Comparison of ENCODE assay signal across 17 mouse cellular contexts in genomic region chr7:102293234-102293633, GRCm38 (mm10). TPM values are rescaled to one million over a fixed set of nuclear protein-coding genes. Genes with fewer than 3 reads are reported as not detected.
DNase-seq lines count a peak whose midpoint lies in the region; ATAC-seq and TF ChIP-seq lines count a peak whose summit lies in the region.
"Had no signal": no experiment of that assay in that cellular context is flagged by ENCODE, and none has a peak within 500 bp of the region (broad histone marks: within the 10 kb centered on the region; RNA-seq: fewer than 3 reads in every experiment).

No protein-coding gene starts in this region.

- 16% methylated on average over 2 of the region's 2 CpGs for WGBS in intestine, embryonic 14.5 days
- 15% methylated on average over 2 of the region's 2 CpGs for WGBS in intestine, embryonic 15.5 days

- no peak overlapping the region for H3K4me3 ChIP-seq in intestine, embryonic 14.5 days (ENCODE audit: low read depth, low read length)
- H3K4me3 ChIP-seq in intestine, embryonic 15.5 days (replicated peaks): no peak overlapping the region
- H3K4me3 ChIP-seq: embryonic facial prominence, embryonic 12.5 days; heart, embryonic 15.5 days; hindbrain, embryonic 10.5 days; liver, embryonic 12.5 days; lung, embryonic 15.5 days had no signal

- H3K4me1 ChIP-seq in intestine, embryonic 14.5 days (replicated peaks; ENCODE audit: control insufficient read depth, insufficient read depth, low read length): 0 out of 2 replicates have a peak, but pooled peaks cover 3% of the 10 kb centered on the region
- no peaks in the 10 kb centered on the region for H3K4me1 ChIP-seq in intestine, embryonic 15.5 days (replicated peaks)
- H3K4me1 ChIP-seq: embryonic facial prominence, embryonic 12.5 days; lung, embryonic 15.5 days had no signal

- no peaks in the 10 kb centered on the region for H3K27me3 ChIP-seq in intestine, embryonic 14.5 days (replicated peaks; ENCODE audit: control insufficient read depth, insufficient read depth, low read length)
- no peaks in the 10 kb centered on the region for H3K27me3 ChIP-seq in intestine, embryonic 15.5 days (replicated peaks)
- H3K27me3 ChIP-seq: embryonic facial prominence, embryonic 12.5 days; liver, embryonic 12.5 days; lung, embryonic 15.5 days had no signal

- no peak for TF ChIP-seq POLR2A in brain, embryonic 14.5 days (IDR thresholded peaks at IDR 0.05; ENCODE audit: borderline replicate concordance, extremely low read depth, insufficient read depth, insufficient read length, poor library complexity, severe bottlenecking)

- no peaks in the 10 kb centered on the region for H3K9me3 ChIP-seq in intestine, embryonic 14.5 days (ENCODE audit: control insufficient read depth, low read length)
- H3K9me3 ChIP-seq in intestine, embryonic 15.5 days: no peaks in the 10 kb centered on the region
- H3K9me3 ChIP-seq: embryonic facial prominence, embryonic 12.5 days; heart, embryonic 15.5 days; hindbrain, embryonic 10.5 days; liver, embryonic 12.5 days; lung, embryonic 15.5 days had no signal

- no peak for DNase-seq in intestine, embryonic 14.5 days (ENCODE audit: low spot score)
- DNase-seq in brain, embryonic 14.5 days (ENCODE audit: low read depth): peak; percentile 33
- DNase-seq in kidney, adult 8-10 months: peak; percentile 52 to 66
- peak; percentile 3 to 23 for DNase-seq in kidney, postnatal 4 days
- DNase-seq in frontal cortex, postnatal 14 days (ENCODE audit: low spot score in 2 of 2): no peak
- DNase-seq in cerebellum, postnatal 10 days: no peak
- DNase-seq in adrenal gland, adult (ENCODE audit: inconsistent age in 2 of 2, low spot score in 1 of 2): no peak
- DNase-seq: adrenal gland, adult 8-10 months; cerebellum, adult 18-20 months; right cerebral cortex, postnatal 4 days had no signal

- no peak overlapping the region for H3K9ac ChIP-seq in intestine, embryonic 14.5 days (ENCODE audit: low read length)
- H3K9ac ChIP-seq in intestine, embryonic 15.5 days: no peak overlapping the region
- H3K9ac ChIP-seq: embryonic facial prominence, embryonic 12.5 days; heart, embryonic 15.5 days; liver, embryonic 12.5 days; lung, embryonic 15.5 days had no signal

- TF ChIP-seq CTCF in brain, embryonic 14.5 days (IDR thresholded peaks at IDR 0.05; ENCODE audit: borderline replicate concordance, extremely low read depth, insufficient read depth, insufficient read length): no peak

- ATAC-seq in intestine, embryonic 14.5 days (replicated peaks; ENCODE audit: low FRiP score, low TSS enrichment, low read depth): no peak
- ATAC-seq in intestine, embryonic 15.5 days: no peak
- ATAC-seq: intestine, postnatal 0 days; liver, embryonic 12.5 days had no signal

- no peak overlapping the region for H3K4me2 ChIP-seq in intestine, embryonic 14.5 days (ENCODE audit: low read length)
- no peak overlapping the region for H3K4me2 ChIP-seq in intestine, embryonic 15.5 days (replicated peaks)
- H3K4me2 ChIP-seq: embryonic facial prominence, embryonic 12.5 days; heart, embryonic 15.5 days; liver, embryonic 12.5 days; lung, embryonic 15.5 days had no signal

- no peaks in the 10 kb centered on the region for H3K36me3 ChIP-seq in intestine, embryonic 14.5 days (ENCODE audit: control insufficient read depth, insufficient read depth, low read length)
- H3K36me3 ChIP-seq in intestine, embryonic 15.5 days: no peaks in the 10 kb centered on the region
- H3K36me3 ChIP-seq: embryonic facial prominence, embryonic 12.5 days; heart, embryonic 15.5 days; hindbrain, embryonic 10.5 days; liver, embryonic 12.5 days; lung, embryonic 15.5 days had no signal

- 0 out of 2 replicates have a peak overlapping the region, but pooled peaks have one; percentile 16 for H3K27ac ChIP-seq in intestine, embryonic 14.5 days (ENCODE audit: low read depth)
- H3K27ac ChIP-seq in intestine, embryonic 15.5 days: no peak overlapping the region
- H3K27ac ChIP-seq: embryonic facial prominence, embryonic 12.5 days; heart, embryonic 15.5 days; hindbrain, embryonic 10.5 days; liver, embryonic 12.5 days; lung, embryonic 15.5 days had no signal

RNA-seq across cellular contexts. Expression of gene Stim1, which starts 25.6 kb away (rescaled TPM):
- polyA plus RNA-seq in intestine, embryonic 14.5 days (2014; fragmentation: Nextera tagmentation; extraction: Ambion mirVana): 22.4 and 23.6 TPM in 2 replicates
- 20.1 TPM in 2 replicates for polyA plus RNA-seq in intestine, embryonic 15.5 days (2015; fragmentation: Nextera tagmentation; extraction: Ambion mirVana)
- polyA plus RNA-seq in brain, embryonic 14.5 days (2012; rRNA removed): 18.6 and 22.9 TPM in 2 replicates

RNA-seq across cellular contexts. Expression of gene Rhog, which starts 37.4 kb away (rescaled TPM):
- polyA plus RNA-seq in intestine, embryonic 14.5 days (2014; fragmentation: Nextera tagmentation; extraction: Ambion mirVana): 63.7 and 65.0 TPM in 2 replicates
- 60.2 and 62.1 TPM in 2 replicates for polyA plus RNA-seq in intestine, embryonic 15.5 days (2015; fragmentation: Nextera tagmentation; extraction: Ambion mirVana)
- polyA plus RNA-seq in brain, embryonic 14.5 days (2012; rRNA removed): 12.5 and 18.0 TPM in 2 replicates

Comparison
In these comparisons a context has a peak if more than half of its experiments do, and no peak if none do; other contexts are left out.
1. DNase-seq: peak in brain, embryonic 14.5 days (single experiment), kidney, adult 8-10 months (2 of 2) and kidney, postnatal 4 days (2 of 2); none in intestine, embryonic 14.5 days (single experiment), frontal cortex, postnatal 14 days (0 of 2), cerebellum, postnatal 10 days (0 of 2) and adrenal gland, adult (0 of 2).